Mouse (Mus musculus): ENCODE results near the gene Slc25a35.

- no peak for TF ChIP-seq CTCF (IDR thresholded peaks at IDR 0.05; ENCODE audit: control insufficient read depth, insufficient read depth, low read length)
- no peak for TF ChIP-seq POLR2A (IDR thresholded peaks at IDR 0.05; ENCODE audit: borderline replicate concordance, control insufficient read depth, low read depth, low read length)
Observed at GRCm38 (mm10) chr11:68975085-68975484, 7.2 kb downstream of the Slc25a35 start, which contains the start of gene Rangrf.

Data from bone marrow, adult 2 months (tissue).